Mouse (Mus musculus) liver, postnatal 0 days (tissue): Measurements from ENCODE around the gene Ntn4.

ENCODE experiments used
- CTCF ChIP-seq: sonication (generic); IDR thresholded peaks from 2 replicates; pipeline ENCODE4 v1.5.1; 2016; ENCODE audit warnings: antibody characterized with exemption, low read depth
- EP300 ChIP-seq: IDR thresholded peaks from 2 replicates; pipeline ENCODE4 v1.6.1; 2016; ENCODE audit warnings: antibody characterized with exemption, low read depth, mild to moderate bottlenecking

DNA sequence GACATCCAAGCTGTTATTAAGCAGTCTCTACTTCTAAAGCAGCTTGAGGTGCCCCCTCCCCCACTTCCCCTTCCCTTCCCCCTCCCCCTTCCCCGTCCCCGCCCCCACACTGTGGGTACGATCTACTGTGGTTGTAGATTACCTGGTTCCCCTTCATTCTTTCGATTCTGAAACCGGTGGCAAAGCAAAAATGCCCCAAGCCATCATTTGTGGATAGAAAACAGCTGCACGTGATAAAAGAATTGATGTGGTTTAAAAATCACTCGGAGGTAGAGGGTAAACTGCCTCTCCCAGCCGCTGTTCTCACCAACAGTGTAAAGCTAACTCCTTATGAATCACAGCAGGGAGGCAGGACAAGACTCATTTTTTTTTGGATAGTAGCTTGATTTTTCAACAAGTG is 25.6 kb upstream of the Ntn4 start:
- TF ChIP-seq EP300 (no peak), CTCF (no peak)
